Mouse (Mus musculus) thymus, adult 2 months (tissue): ENCODE results near the gene Pls1. TPM values are rescaled to one million over a fixed set of nuclear protein-coding genes. Genes with fewer than 3 reads are reported as not detected.

Source experiments
- DNase-seq: peaks from one replicate; pipeline ENCODE4 v3.0.0; 2021
- H3K27ac ChIP-seq: fragments of 200-500 bp; 2 replicates; pipeline ENCODE4 v1.5.1; 2012; ENCODE audit warnings: low read length, control low read depth; ENCODE audit not compliant: control insufficient read depth, insufficient read depth
- H3K27me3 ChIP-seq: fragments of 200-500 bp; 2 replicates; pipeline ENCODE4 v1.6.1; 2012; ENCODE audit warnings: mild to moderate bottlenecking, low read length, moderate library complexity, mixed read lengths; ENCODE audit not compliant: control insufficient read depth, insufficient read depth
- H3K36me3 ChIP-seq: fragments of 200-500 bp; 2 replicates; pipeline ENCODE4 v1.6.1; 2012; ENCODE audit warnings: mild to moderate bottlenecking, low read length, moderate library complexity; ENCODE audit not compliant: control insufficient read depth, insufficient read depth
- H3K4me1 ChIP-seq: fragments of 200-500 bp; replicated peaks from 2 replicates; pipeline ENCODE4 v1.6.1; 2012; ENCODE audit warnings: low read length; ENCODE audit not compliant: control insufficient read depth, insufficient read depth
- H3K4me3 ChIP-seq: fragments of 200-500 bp; 2 replicates; pipeline ENCODE4 v1.5.1; 2012; ENCODE audit warnings: mild to moderate bottlenecking, low read length, control low read depth, moderate library complexity; ENCODE audit not compliant: control insufficient read depth, insufficient read depth
- CTCF ChIP-seq: fragments of 200-500 bp; IDR thresholded peaks from 2 replicates; pipeline ENCODE4 v1.5.1; 2012; ENCODE audit warnings: mild to moderate bottlenecking, control low read depth, low read length, moderate library complexity, borderline replicate concordance; ENCODE audit not compliant: control insufficient read depth, poor library complexity, insufficient read depth; ENCODE audit errors: extremely low read depth
- POLR2A ChIP-seq: fragments of 200-500 bp; IDR thresholded peaks from 2 replicates; pipeline ENCODE4 v1.6.1; 2012; ENCODE audit warnings: mild to moderate bottlenecking, low read length, control low read depth, moderate library complexity; ENCODE audit not compliant: control insufficient read depth, poor library complexity, insufficient read depth; ENCODE audit errors: extremely low read depth
- WGBS: fragments of 180-500 bp; shearing (Covaris S2); methylation state at CpG from one replicate; pipeline ENCODE4 v1.1.7; 2018; 5-methylcytosine and 5-hydroxymethylcytosine counted together
- polyA plus RNA-seq: library from polyadenylated mRNA; depleted of rRNA; stranded (reverse); fragments of >200 nt; gene quantifications from 2 replicates; pipeline ENCODE4 v1.2.3, GENCODE M21; 2012

Gene Pls1
- polyA plus RNA-seq, 1 experiment: 1.1 TPM

DNA sequence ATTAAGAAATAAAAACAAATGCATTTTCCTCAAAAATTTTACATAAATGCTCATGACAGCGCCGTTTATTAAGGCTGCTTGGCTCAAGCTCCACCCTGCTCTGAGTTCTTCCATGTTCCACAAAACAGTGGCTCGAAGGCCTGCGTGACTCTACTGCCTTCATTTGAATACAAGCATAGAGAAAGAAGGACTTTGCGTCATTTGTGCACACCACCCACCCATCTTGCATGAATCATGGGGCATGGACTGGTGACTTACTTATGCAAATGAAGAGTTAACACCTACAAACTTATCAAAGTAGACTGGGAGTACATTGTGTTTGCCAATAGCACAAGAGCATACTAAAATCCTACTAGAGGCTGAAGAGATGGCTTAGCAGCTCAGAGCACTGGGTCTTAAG is 17.5 kb downstream of the Pls1 start:
- TF ChIP-seq CTCF: no peak
- no peak for TF ChIP-seq POLR2A
- Histone ChIP-seq H3K36me3 (no peaks in the 10 kb centered on the region), H3K4me3 (no peak overlapping the region), H3K27me3 (no peaks in the 10 kb centered on the region), H3K27ac (no peak overlapping the region), H3K4me1 (no peaks in the 10 kb centered on the region)
- DNase-seq: no peak
- 93% methylated on average over 5 of the region's 5 CpGs for WGBS

DNA sequence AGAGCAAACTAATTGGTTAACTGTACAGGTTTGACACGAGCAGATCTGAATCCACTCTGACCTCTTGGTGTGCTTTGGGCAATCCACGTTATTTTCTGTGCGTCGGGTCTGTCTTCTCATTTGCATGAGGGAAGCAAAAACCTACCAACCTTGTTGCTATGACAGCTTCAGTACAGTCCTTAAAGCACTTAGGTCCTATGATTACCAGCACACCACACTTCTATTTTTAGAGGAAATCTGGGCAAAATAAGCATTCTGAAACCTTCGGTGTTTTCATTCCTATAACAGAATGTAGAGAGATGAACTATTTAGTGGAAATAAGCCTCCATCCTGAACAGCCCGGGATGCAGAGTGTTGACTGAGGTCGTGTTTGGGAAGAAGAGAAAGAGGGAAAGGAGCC is 22.6 kb downstream of the Pls1 start:
- WGBS: 90% methylated on average over 7 of the region's 7 CpGs
- Histone ChIP-seq H3K4me3 (no peak overlapping the region), H3K27me3 (no peaks in the 10 kb centered on the region), H3K4me1 (no peaks in the 10 kb centered on the region), H3K27ac (no peak overlapping the region), H3K36me3 (no peaks in the 10 kb centered on the region)
- TF ChIP-seq POLR2A: no peak
- TF ChIP-seq CTCF: no peak
- no peak for DNase-seq

DNA sequence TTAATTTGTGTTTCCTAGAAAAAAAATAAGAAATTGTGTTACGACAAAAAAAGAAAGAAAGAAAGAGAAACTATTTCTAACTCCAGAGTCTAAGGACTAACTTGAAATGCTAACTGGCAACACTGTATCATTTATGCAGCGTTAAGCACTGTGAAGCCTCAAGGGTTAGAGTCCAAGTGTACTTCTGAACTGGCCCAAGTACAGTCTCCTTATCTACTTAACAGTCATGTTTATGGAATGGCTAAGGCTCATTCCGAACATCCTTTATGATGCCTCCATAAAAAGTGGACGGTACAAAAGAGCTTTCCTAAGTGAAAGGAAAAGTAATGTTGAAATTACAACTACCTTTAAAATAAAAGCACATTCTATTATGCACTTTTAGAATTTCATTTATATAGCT is 29.4 kb downstream of the Pls1 start:
- no peak overlapping the region for H3K27ac ChIP-seq
- DNase-seq: no peak
- WGBS: 87% methylated on average over 4 of the region's 4 CpGs
- H3K27me3 ChIP-seq: no peaks in the 10 kb centered on the region
- H3K4me1 ChIP-seq: no peaks in the 10 kb centered on the region
- H3K4me3 ChIP-seq: no peak overlapping the region
- TF ChIP-seq CTCF (no peak), POLR2A (no peak)
- H3K36me3 ChIP-seq: no peaks in the 10 kb centered on the region

DNA sequence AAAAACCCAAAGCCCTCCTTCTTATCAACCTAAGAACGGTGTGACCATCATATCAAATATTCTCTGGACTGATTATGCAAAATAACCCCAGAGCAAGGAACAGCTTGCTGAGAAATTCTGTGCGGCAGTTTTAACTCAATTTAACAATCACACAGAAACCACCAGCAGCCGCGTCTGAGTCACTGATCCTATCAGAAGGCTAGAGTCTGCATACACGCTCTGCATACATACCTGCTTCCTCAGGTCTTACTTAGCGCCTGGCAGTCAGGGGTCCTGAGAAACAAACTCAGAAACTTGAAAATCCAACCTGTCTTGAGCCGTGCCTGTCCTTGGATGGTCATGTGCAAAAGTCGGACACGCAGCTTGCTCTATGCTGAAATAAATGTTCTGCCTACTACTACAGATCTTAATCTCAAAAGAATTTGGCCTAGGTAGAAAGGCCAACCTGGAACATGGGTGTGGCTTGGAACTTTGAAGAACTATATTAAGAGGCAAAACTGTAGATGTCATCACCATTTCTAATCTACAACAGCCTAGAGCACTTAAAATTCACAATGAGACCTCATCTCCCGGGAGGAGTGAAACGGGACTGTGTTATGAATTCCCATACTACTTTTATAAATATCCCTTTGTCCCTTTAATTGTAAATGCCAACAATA is 30.0 kb downstream of the Pls1 start:
- Histone ChIP-seq H3K4me3 (no peak overlapping the region), H3K27ac (no peak overlapping the region), H3K36me3 (no peaks in the 10 kb centered on the region), H3K27me3 (no peaks in the 10 kb centered on the region), H3K4me1 (no peaks in the 10 kb centered on the region)
- DNase-seq: no peak
- no peak for TF ChIP-seq POLR2A
- TF ChIP-seq CTCF: no peak
- 88% methylated on average over 11 of the region's 11 CpGs for WGBS

DNA sequence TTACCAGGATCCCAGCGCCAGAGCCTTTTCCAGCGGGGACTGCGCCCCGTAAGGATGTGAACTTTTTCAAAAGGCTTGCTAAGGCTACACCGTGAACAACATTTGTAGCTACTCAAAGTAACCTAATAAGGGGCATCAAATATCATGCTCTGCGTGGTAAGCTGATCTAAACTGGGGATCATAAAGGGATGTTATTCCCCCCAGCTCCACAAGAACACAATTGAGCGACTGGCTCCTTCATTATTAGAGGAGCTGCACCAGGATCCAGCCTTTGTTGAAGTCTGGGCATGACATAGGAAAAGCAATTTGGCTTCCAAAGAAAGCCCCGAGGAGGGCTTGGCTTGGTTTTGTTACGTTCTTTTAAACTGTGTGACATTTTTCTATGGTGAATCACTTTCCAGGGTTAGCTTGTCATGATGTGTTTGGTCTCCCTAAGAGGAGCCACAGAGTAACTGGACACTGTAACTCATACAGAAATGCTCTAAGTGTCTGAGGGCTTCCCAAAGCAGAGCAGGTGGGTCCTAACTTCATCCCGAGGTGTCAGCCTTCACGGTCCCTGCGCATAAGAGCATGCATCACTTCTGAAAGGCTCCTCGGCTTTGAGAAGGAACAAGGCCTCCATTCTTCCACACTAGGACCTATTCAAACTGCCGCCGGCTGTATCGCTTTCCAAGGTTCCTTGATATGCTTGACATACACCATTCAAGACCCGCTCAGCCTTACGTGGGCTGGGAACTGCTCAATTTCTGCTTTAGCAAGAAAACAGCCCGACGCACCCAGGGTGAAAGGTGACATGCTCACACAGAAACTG is 31.2 kb downstream of the Pls1 start:
- H3K27ac ChIP-seq: 0 out of 2 replicates have a peak overlapping the region, but pooled peaks have one; percentile 8
- no peaks in the 10 kb centered on the region for H3K36me3 ChIP-seq
- H3K4me3 ChIP-seq: no peak overlapping the region
- H3K4me1 ChIP-seq: no peaks in the 10 kb centered on the region
- H3K27me3 ChIP-seq: no peaks in the 10 kb centered on the region
- no peak for DNase-seq
- no peak for TF ChIP-seq POLR2A
- TF ChIP-seq CTCF: no peak
- WGBS: 92% methylated on average over 20 of the region's 20 CpGs

DNA sequence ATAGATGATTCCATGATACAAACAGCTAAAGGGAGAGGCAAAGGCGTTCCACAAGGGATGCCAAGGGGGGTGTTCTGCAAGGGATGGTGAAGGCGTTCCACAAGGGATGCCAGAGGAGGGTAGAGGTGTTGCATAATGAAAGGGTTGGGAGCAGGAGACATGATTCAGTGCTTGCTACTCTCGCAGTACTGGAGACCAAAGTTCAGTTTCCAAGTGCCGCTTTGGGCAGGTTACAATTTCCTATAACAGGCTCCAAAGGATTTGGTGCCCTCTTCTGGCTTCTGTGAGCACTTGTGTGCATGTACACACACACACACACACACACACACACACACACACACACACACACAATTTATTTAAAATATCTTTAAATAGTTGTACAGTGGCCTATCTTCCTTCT is 33.3 kb downstream of the Pls1 start:
- TF ChIP-seq CTCF: no peak
- no peak for TF ChIP-seq POLR2A
- Histone ChIP-seq H3K36me3 (no peaks in the 10 kb centered on the region), H3K27me3 (no peaks in the 10 kb centered on the region), H3K4me3 (no peak overlapping the region), H3K4me1 (no peaks in the 10 kb centered on the region), H3K27ac (no peak overlapping the region)
- DNase-seq: no peak
- 96% methylated on average over 4 of the region's 4 CpGs for WGBS
